Mouse (Mus musculus) olfactory bulb, adult 2 months (tissue): ENCODE measurements around the gene Fxr2. TPM values are rescaled to one million over a fixed set of nuclear protein-coding genes. Genes with fewer than 3 reads are reported as not detected.
"Not testable (repeated sequence)": the region's sequence is repeated elsewhere in the genome, so short reads cannot be mapped to it uniquely, and the experiment has no call there.

Experiments
- H3K27ac ChIP-seq: fragments of 200-500 bp; 2 replicates; pipeline ENCODE4 v1.5.1; 2012; ENCODE audit warnings: low read depth, low read length; ENCODE audit not compliant: insufficient read depth
- H3K4me1 ChIP-seq: fragments of 200-500 bp; 2 replicates; pipeline ENCODE4 v1.6.1; 2012; ENCODE audit warnings: low read length; ENCODE audit not compliant: control insufficient read depth, insufficient read depth
- H3K4me3 ChIP-seq: fragments of 200-500 bp; 2 replicates; pipeline ENCODE4 v1.5.1; 2012; ENCODE audit warnings: mild to moderate bottlenecking, low read depth, low read length, moderate library complexity; ENCODE audit not compliant: insufficient read depth
- CTCF ChIP-seq: fragments of 200-500 bp; IDR thresholded peaks from 2 replicates; pipeline ENCODE4 v1.5.1; 2012; ENCODE audit warnings: low read depth, mild to moderate bottlenecking, low read length, moderate library complexity; ENCODE audit not compliant: insufficient read depth
- POLR2A ChIP-seq: fragments of 200-500 bp; IDR thresholded peaks from 2 replicates; pipeline ENCODE4 v1.6.1; 2012; ENCODE audit warnings: mild to moderate bottlenecking, low read depth, low read length, moderate library complexity; ENCODE audit not compliant: insufficient read depth
- WGBS: fragments of 180-500 bp; shearing (Covaris S2); methylation state at CpG from one replicate; pipeline ENCODE4 v1.1.7; 2018; 5-methylcytosine and 5-hydroxymethylcytosine counted together
- polyA plus RNA-seq: library from polyadenylated mRNA; stranded (reverse); fragments of >200 nt; gene quantifications from 2 replicates; pipeline ENCODE4 v1.2.4, GENCODE M21; 2012; ENCODE audit warnings: low replicate concordance; ENCODE audit not compliant: missing spikeins, insufficient read depth, insufficient read length

The Fxr2 gene
- polyA plus RNA-seq, 1 experiment = not detected

- TF ChIP-seq CTCF (no peak), POLR2A (no peak)
- H3K4me3 ChIP-seq = no peak overlapping the region
- 76% methylated on average over 2 of the region's 2 CpGs for WGBS
- H3K4me1 ChIP-seq = peaks cover 10% of the 10 kb centered on the region
- no peak overlapping the region for H3K27ac ChIP-seq
These were observed 26.3 kb upstream of the Fxr2 start for GRCm38 (mm10) chr11:69606491-69606795.

- no peak overlapping the region for H3K4me3 ChIP-seq
- TF ChIP-seq POLR2A (no peak), CTCF (no peak)
- H3K4me1 ChIP-seq = peaks cover 10% of the 10 kb centered on the region
- H3K27ac ChIP-seq = no peak overlapping the region
- whole genome bisulfite sequencing = 87% methylated on average over 2 of the region's 2 CpGs
These were observed 26.0 kb upstream of the Fxr2 start for GRCm38 (mm10) chr11:69606832-69607231.

- TF ChIP-seq POLR2A (no peak), CTCF (no peak)
- Histone ChIP-seq H3K4me3 (no peak overlapping the region), H3K27ac (no peak overlapping the region), H3K4me1 (peaks cover 8% of the 10 kb centered on the region)
- 92% methylated on average over 3 of the region's 3 CpGs for WGBS
These were observed 24.3 kb upstream of the Fxr2 start for GRCm38 (mm10) chr11:69608525-69608924.

GRCm38 (mm10) chr11:69609416-69609815, 23.4 kb upstream of the Fxr2 start:
- 72% methylated on average over 7 of the region's 7 CpGs for WGBS
- Histone ChIP-seq H3K4me1 (peaks cover 9% of the 10 kb centered on the region), H3K27ac (no peak overlapping the region), H3K4me3 (no peak overlapping the region)
- TF ChIP-seq CTCF (no peak), POLR2A (no peak)

GRCm38 (mm10) chr11:69610899-69611298, 21.9 kb upstream of the Fxr2 start:
- peaks cover 9% of the 10 kb centered on the region for H3K4me1 ChIP-seq
- no peak for TF ChIP-seq CTCF
- TF ChIP-seq POLR2A = no peak
- no peak overlapping the region for H3K4me3 ChIP-seq
- no peak overlapping the region for H3K27ac ChIP-seq
- 45% methylated on average over 4 of the region's 4 CpGs for WGBS

GRCm38 (mm10) chr11:69613553-69614256, 19.1 kb upstream of the Fxr2 start:
- TF ChIP-seq CTCF (peak; percentile 76), POLR2A (no peak)
- Histone ChIP-seq H3K4me1 (peaks cover 5% of the 10 kb centered on the region), H3K4me3 (no peak overlapping the region), H3K27ac (no peak overlapping the region)
- WGBS = 7% methylated on average over 19 of the region's 19 CpGs

- H3K27ac ChIP-seq, H3K4me1 ChIP-seq, H3K4me3 ChIP-seq: not testable (repeated sequence)
- 35% methylated on average over 11 of the region's 11 CpGs for WGBS
These were observed 18.6 kb upstream of the Fxr2 start for GRCm38 (mm10) chr11:69614257-69614588.

GRCm38 (mm10) chr11:69616781-69617180, 16.0 kb upstream of the Fxr2 start:
- TF ChIP-seq POLR2A (no peak), CTCF (no peak)
- Histone ChIP-seq H3K4me1 (peaks cover 7% of the 10 kb centered on the region), H3K4me3 (no peak overlapping the region), H3K27ac (no peak overlapping the region)
- 50% methylated on average over 10 of the region's 10 CpGs for WGBS

- H3K4me1 ChIP-seq = peaks cover 10% of the 10 kb centered on the region
- WGBS = 79% methylated on average over 5 of the region's 5 CpGs
- TF ChIP-seq CTCF = no peak
- no peak for TF ChIP-seq POLR2A
- no peak within 1 kb of the TSS for H3K4me3 ChIP-seq
- no peak within 1 kb of the TSS for H3K27ac ChIP-seq
These were observed 15.0 kb upstream of the Fxr2 start, which contains the start of gene Shbg for GRCm38 (mm10) chr11:69617805-69618204. Gene Shbg (minus strand): TSS chr11:69617905.
